27 mouse cellular contexts compared by ENCODE assay signal in genomic region chr4:88501247-88501646, GRCm38 (mm10). TPM values are rescaled to one million over a fixed set of nuclear protein-coding genes. Genes with fewer than 3 reads are reported as not detected.
"Had no signal": no experiment of that assay in that cellular context is flagged by ENCODE, and none has a peak within 500 bp of the region (broad histone marks: within the 10 kb centered on the region; RNA-seq: fewer than 3 reads in every experiment).

No protein-coding gene starts in this region.

- H3K4me1 ChIP-seq: midbrain, embryonic 13.5 days; midbrain, embryonic 15.5 days; neural tube, embryonic 12.5 days; stomach, embryonic 15.5 days had no signal

- H3K27me3 ChIP-seq: megakaryocyte, embryonic 14.5 days; midbrain, embryonic 13.5 days; midbrain, embryonic 15.5 days; neural tube, embryonic 12.5 days; stomach, embryonic 15.5 days had no signal

- H3K4me2 ChIP-seq: lung, embryonic 14.5 days; midbrain, embryonic 11.5 days; midbrain, embryonic 13.5 days; midbrain, embryonic 15.5 days; neural tube, embryonic 12.5 days; stomach, embryonic 15.5 days had no signal

- H3K36me3 ChIP-seq: midbrain, embryonic 13.5 days; midbrain, embryonic 15.5 days; neural tube, embryonic 12.5 days; stomach, embryonic 15.5 days had no signal

- DNase-seq: lung, adult 18-20 months; lung, embryonic 14.5 days; lung, postnatal 14 days; lung, postnatal 36 days; right cerebral cortex, adult 18-20 months; right cerebral cortex, postnatal 14 days; thymus, adult 2 months; thymus, postnatal 25 days; thymus, postnatal 4 days had no signal

- H3K9ac ChIP-seq: liver, embryonic 14.5 days; lung, embryonic 14.5 days; midbrain, embryonic 13.5 days; midbrain, embryonic 15.5 days; neural tube, embryonic 12.5 days; stomach, embryonic 15.5 days had no signal

- H3K9me3 ChIP-seq: megakaryocyte, embryonic 14.5 days; midbrain, embryonic 13.5 days; midbrain, embryonic 15.5 days; neural tube, embryonic 12.5 days; stomach, embryonic 15.5 days had no signal

- ATAC-seq: midbrain, embryonic 13.5 days; midbrain, embryonic 15.5 days had no signal

- H3K4me3 ChIP-seq: megakaryocyte, embryonic 14.5 days; midbrain, embryonic 13.5 days; midbrain, embryonic 15.5 days; neural tube, embryonic 12.5 days; stomach, embryonic 15.5 days had no signal

- H3K27ac ChIP-seq: liver, embryonic 14.5 days; macrophage; midbrain, embryonic 13.5 days; midbrain, embryonic 15.5 days; neural tube, embryonic 12.5 days; stomach, embryonic 15.5 days; stomach, postnatal 0 days had no signal

RNA-seq across cellular contexts. Expression of gene Ifnb1, which starts 21.3 kb away (rescaled TPM):
- total RNA-seq: midbrain, postnatal 0 days; monocyte, adult 5-6 weeks; neutrophil, adult 5-6 weeks had no signal
- polyA plus RNA-seq: liver, embryonic 14.5 days; liver, embryonic 16.5 days; lung, embryonic 14.5 days; lung, embryonic 16.5 days; midbrain, embryonic 11.5 days; midbrain, embryonic 13.5 days; midbrain, embryonic 15.5 days; midbrain, postnatal 0 days; neural tube, embryonic 12.5 days; neural tube, embryonic 14.5 days; spleen, adult 2 months; stomach, embryonic 15.5 days; stomach, postnatal 0 days; testis, adult 2 months; thymus, adult 2 months; urinary bladder, adult 2 months had no signal

RNA-seq across cellular contexts. Expression of gene Ifna15, which starts 56.8 kb away (rescaled TPM):
- total RNA-seq: midbrain, postnatal 0 days; monocyte, adult 5-6 weeks; neutrophil, adult 5-6 weeks had no signal
- polyA plus RNA-seq: liver, embryonic 14.5 days; liver, embryonic 16.5 days; lung, embryonic 14.5 days; lung, embryonic 16.5 days; macrophage; midbrain, embryonic 11.5 days; midbrain, embryonic 13.5 days; midbrain, embryonic 15.5 days; midbrain, postnatal 0 days; neural tube, embryonic 12.5 days; neural tube, embryonic 14.5 days; spleen, adult 2 months; stomach, embryonic 15.5 days; stomach, postnatal 0 days; testis, adult 2 months; thymus, adult 2 months; urinary bladder, adult 2 months had no signal
